Mouse (Mus musculus) gastrocnemius, postnatal 4 days (tissue): ENCODE measurements around the gene Yy1. TPM values are rescaled to one million over a fixed set of nuclear protein-coding genes. Genes with fewer than 3 reads are reported as not detected.

Experiments used
- DNase-seq, 2 experiments: peaks; one replicate each; pipeline ENCODE4 v3.0.0; 2021 to 2022; ENCODE audit warnings: low spot score in 2 of 2, mixed read lengths in 2 of 2
- total RNA-seq, 2 experiments: library from RNA; stranded (reverse); gene quantifications; 2 replicates each; pipeline ENCODE4 v1.2.3; 2021

The Yy1 gene
- total RNA-seq, 2 experiments from 2014 or later = 36.7 to 43.8 TPM

DNA sequence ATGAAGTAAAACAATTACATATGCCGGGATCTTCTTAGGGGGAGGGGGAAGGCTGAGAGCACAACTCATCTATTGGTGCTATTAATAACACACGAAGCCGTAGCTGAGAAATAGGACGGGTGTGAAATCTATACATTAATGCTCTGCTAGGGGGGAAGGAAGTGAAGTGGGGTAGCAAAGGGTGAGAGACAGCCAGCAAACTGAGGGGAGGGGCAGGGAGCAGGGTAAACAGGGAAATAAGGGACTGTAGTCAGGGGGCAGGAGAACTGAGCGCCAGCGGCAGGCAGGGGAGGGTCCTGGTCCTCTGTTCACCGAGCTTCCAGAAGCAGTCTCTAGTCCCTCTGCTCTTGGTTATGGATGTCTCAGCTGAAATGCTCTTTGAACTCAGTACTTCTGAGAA lies 25.9 kb upstream of the Yy1 start:
- DNase-seq = no peak

DNA sequence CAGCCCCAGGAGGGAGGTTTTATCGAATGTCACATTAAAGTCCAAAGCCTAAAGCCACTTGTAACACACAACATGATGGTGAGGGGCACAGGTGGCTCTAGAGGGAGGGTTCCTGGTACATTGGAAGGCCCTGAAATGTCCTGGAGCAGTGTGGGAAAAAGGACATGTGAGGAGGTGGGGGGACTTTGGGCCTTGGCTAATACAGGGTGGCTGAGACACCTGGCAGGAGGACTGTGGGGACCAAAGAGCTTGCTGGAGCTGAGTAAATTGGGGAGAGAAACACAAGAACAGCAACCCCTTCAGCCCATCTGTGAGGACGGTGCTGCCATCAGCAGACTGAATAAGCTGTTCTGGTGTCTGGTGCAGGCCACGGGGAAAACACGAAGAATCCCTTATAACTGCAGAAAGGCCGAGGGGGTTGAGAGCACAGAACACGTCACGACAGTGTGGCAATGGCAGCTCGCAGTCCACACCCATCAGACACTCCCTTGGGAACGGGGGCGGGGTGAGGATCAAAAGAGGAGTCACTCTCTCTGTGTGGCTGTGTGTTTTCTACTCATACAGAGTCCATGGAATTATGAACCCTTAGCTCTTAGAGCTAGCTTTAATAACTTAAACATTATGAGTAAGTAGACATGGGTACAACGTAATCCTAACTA lies 24.4 kb upstream of the Yy1 start:
- no peak for DNase-seq

DNA sequence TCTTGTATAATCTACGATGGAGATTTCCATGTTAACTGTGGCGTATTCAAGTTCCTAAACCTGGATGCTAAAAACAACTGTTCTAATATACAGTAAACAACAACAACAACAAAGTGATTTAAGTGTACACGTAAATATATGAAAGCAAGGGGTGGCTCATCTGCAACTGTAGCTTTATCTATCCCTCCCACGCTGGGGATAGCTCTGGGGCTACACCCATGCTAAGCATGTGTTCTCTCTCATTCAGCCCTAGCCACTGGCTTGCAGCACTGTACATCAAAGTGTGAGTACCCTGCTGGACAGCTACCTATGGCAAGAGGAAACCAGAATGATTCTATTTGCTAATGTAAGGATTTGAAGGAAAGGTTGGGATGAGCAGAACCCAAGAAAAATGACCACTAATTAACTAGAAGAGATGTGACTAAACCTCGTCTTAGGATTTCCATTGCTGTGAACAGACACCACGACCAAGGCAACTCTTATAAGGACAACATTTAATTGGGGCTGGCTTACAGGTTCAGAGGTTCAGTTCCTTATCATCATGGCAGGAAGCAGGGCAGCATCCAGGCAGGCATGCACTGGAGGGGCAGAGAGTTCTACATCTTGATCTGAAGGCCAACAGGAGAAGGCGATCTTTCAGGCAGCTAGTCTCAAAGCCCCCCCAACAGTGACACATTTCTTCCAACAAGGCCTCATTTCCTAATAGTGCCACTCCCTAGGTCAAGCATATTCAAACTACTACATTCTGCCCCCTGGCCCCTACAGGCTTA lies 12.5 kb upstream of the Yy1 start:
- DNase-seq = no peak

DNA sequence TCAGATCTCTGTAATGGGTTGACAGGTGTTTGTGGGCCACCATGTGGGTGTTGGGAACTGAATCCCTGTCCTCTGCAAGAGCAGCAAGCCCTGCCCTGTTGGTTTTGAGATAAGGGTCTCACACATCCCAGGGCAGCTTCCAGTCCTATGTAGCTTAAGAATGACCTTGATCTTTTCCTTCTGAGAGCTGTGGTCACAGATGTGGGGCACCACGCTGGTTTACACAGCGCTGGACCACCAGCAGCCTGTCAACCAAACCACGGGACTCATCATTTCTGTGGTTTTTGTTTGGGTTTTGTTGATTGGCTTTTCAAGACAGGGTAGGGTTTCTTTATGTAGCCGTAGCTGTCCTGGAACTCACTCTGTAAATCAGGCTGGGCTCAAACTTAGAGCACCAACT lies 7.6 kb upstream of the Yy1 start:
- DNase-seq = no peak

DNA sequence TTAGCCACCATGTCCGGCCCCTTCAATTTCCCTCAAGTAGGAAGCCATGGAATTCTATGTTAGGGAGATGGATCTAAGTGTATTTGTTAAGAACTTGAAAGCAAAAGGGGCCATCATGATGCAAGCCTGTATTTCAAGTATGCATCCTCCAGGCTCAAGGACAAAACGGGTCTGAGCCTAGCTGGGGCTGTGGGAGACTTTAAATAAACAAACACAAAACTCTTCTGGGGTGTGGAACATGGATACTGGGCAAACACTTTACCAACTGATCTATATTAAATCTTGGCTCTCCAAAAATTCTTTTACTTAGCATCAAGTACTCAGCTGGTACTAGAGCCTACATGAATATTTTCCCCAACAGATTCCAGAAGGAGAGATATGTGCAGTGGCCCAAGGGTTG lies 5.4 kb upstream of the Yy1 start:
- DNase-seq = no peak

DNA sequence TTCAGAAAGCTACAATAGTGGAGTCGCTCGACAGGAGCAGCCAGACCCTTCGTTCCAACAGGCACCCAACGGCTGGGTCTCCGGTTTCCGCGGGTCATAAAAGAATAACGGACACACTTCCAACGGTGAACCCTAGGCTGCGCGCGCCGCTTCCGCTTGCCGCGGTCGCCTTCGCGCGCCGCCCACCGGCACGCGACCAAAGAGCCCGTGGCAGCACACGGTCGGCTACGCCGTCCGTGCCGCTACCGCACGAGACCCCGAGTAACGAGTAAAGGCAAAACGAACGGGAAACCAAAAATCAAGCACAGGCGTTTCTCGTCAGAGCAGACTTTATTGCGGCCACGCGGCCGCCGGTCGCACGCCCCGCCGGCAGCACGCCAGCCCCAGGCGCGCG lies 624 bp upstream of the Yy1 start:
- DNase-seq = peak; percentile 71 to 84

DNA sequence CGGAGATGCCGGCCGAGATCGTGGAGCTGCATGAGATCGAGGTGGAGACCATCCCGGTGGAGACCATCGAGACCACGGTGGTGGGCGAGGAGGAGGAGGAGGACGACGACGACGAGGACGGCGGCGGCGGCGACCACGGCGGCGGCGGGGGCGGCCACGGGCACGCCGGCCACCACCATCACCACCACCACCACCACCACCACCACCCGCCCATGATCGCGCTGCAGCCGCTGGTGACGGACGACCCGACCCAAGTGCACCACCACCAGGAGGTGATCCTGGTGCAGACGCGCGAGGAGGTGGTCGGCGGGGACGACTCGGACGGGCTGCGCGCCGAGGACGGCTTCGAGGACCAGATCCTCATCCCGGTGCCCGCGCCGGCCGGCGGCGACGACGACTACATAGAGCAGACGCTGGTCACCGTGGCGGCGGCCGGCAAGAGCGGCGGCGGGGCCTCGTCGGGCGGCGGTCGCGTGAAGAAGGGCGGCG lies 724 bp downstream of the Yy1 start:
- peak; percentile 34 to 50 for DNase-seq

DNA sequence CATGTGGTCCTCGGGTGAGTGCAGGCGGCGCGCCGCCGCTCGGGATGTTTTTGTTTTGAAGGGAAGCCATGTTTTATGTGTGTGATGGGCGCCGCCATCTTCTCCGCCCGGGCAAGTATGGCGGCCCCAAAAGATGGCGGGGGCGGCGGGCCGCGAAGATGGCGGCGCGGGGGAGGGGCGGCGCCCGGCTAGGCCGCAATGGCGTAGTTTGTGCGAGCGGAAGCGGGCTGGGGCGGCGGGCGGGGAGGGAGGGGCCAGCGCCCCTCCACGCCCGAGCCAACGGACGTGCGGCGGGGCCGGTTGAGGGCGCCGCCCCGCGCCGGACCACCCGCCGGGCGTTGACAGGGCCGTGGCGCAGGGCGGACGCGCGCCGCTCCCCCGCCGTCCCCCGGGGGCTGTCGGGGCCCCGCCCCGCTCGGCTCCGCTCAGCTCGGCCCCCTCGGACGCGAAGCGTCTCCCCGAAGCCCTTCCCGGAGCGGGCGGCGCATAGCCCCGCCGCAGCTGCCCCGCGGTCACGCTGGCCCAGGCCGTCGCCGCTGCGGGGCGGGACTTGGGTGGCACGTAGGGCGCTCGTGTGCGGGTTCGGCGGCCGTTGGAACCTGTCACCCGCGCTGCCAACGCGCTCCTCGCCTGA lies 1.4 kb downstream of the Yy1 start:
- DNase-seq = peak; percentile 75 to 83

DNA sequence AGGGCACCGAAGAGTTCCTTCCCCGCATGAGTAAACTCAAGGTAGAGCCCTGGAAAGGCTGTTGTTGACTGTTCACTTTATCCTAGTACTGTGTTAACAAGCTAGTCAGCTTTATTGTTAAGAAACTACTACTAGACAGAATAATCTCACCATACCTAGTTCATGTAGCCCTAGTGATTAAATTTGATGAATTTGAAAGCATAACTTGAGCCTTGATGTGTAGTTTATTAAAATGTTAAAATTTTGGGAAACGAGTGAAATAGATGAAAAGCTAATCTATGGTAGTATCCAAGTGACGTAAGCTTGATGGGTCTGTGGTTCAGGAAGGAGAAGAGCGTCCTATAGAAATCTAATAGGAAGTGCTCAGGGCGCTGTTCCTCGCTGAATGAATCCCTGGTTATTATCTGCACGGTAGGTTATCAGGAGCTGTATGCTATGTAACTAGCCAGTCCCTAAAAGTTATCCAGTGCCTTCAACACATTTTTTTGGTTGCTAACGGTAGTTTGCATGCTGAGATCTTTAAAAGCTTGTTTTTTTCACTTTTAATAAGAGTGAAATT lies 2.3 kb downstream of the Yy1 start:
- DNase-seq = no peak

DNA sequence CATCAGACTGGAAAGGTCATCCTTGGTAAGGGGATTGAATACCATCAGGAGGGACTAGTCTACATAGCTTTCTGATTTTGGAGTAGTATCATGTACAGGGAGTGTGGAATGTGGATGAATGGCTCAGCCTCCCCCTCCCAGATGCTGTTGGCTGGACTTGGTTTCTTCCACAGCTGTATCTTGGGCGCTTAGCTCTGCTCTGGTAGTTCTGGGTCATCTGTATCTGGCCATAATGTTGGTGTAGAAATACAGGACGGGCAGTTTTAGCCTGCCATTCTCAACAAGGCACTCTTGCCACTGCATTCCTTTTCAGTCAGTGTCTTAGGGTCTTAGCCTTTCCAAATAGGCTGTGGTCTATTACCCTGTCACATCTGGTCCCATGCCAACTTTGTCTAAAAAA lies 8.8 kb downstream of the Yy1 start:
- DNase-seq = no peak

DNA sequence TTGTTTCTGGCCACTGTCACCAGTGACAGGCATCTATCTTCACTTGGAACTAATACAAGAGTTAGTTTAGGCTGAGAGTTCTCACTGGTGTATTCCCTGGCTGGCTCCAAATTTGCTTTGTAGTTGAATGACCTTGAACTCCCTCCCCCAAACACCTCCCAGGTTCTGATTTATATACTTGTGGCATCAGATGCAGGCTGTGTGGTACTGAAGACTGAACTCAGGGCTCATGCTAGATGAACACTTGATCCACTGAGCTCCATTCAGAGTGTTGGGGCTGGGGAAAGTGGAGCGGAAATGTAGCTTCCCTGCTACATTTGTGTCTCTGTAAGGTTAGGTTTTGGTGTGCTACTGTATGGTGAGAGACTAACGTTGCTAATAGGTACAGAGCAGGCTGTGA lies 11.6 kb downstream of the Yy1 start:
- no peak for DNase-seq

DNA sequence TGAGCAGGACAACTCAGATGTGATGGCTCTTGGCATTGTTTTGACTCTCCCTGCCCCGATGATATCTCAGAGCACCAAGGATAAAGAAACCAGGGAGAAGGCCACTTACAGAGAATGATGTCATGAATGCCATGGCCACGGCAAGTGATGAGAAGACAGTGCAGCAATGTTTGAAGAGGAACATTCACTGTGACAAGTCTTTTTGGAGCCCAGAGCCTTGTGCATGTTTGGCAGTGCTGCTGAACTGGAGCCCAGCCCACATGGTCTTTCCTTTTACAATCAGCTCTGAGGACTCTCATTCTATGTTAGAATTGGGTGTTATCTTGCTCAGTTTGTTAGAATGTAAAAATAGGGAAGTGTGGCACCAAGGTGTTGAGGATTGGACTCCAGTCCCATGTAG lies 15.7 kb downstream of the Yy1 start:
- no peak for DNase-seq

DNA sequence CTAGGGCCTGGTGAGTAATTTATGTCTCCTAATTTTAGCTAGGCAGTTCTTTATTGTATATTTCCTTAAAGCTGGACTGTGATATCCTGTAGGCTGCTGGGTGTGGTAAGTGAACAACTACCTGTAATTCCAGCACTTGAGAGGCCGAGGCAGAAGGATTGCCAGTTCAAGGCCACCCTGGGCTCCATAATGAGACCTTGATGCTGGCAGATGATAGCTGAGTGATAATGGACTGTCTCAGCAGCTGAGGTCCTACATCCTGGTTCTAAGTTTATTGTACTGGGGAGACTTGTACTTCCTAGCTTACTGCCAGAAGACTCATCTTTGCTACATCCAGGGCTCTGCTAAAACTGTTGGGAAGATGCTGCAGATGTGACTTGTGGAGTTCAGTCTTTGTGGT lies 17.0 kb downstream of the Yy1 start:
- DNase-seq = no peak

DNA sequence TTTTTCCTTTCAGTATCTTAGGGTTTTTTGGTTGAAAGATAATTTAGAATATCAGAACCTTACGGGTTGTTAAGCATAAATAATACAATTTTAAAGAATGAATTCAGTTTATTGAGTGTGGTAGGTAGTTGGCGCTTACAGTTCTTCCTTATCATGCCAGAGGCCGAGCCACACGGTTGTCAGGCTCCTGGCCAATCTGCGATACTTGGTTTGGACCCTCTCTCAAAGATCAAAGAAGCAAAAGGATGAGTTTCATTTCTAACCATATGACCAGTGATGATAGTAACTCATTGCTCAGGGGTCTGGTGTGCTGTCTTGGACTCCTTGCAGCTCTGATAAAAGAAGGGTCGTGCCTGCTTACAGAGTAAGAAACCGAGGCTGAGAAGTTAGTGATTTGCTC lies 17.5 kb downstream of the Yy1 start:
- no peak for DNase-seq

DNA sequence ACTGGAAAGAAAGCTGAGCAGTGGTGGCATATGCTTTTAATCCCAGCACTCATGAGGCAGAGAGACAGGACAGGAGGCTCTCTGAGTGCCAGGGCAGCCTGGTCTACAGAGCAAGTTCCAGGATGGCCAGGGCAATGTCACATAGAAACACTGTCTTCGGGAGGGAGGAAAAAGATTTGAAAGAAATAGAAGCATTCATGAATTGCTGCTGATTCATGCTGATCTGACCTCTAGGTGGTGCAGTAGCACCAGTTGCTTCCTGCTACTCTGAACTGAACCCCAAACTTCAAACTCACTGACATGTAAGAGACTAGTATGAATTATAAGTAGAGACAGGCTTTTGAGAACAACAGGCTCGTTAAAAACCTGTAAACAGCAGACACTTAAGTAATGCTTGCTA lies 18.4 kb downstream of the Yy1 start:
- DNase-seq = no peak

DNA sequence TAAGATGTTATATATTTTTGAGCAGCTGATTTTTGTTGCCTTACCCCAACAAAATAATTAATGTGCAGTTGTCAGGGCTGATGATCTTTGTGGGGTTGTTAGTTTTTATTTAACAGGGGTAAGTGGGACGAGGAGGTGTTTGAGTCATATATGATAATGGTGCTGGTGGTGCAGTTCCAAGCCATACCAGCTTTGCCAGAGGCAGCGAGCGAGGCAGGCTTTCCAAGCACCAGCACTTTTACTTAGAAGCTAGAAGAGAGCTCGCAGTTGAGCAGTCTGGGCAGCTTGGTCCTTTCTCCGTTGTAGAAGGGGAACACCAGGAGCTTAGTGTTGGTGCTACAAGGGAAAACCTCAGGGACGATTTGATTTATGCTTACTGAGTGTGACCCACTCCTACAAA lies 19.7 kb downstream of the Yy1 start:
- DNase-seq = no peak

DNA sequence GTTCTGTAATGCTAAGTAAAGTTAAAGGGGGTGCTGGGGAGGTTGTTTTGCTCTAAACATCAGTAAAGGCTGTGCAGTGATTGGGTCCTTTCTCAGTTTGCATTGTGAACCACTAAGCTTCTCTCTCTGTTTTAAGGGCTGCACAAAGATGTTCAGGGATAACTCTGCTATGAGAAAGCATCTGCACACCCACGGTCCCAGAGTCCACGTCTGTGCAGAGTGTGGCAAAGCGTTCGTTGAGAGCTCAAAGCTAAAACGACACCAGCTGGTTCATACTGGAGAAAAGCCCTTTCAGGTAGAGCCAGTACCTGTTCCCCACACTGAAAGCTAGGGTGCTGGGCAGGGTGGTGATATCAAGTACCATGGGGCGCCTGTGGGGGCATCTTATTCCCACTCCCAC lies 21.7 kb downstream of the Yy1 start:
- no peak for DNase-seq

DNA sequence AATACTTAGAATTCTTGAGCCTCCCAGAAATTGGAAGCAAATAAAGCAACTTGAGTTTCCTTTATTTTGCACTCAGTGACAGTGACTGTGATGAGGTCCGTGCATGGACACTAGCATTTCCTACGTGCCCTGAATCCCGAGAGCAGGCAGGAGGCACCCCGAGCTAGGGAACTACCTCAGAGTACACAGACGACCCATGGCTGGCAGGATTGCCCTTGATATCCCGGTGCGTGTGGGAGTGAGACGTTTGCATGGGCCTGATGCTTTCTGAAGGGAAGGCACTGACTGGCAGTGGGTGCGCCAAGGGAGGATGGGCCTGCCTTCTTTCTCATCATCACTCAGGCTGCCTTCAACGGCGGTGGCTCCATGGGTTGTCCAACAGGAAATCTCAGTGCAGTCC lies 23.8 kb downstream of the Yy1 start:
- no peak for DNase-seq

DNA sequence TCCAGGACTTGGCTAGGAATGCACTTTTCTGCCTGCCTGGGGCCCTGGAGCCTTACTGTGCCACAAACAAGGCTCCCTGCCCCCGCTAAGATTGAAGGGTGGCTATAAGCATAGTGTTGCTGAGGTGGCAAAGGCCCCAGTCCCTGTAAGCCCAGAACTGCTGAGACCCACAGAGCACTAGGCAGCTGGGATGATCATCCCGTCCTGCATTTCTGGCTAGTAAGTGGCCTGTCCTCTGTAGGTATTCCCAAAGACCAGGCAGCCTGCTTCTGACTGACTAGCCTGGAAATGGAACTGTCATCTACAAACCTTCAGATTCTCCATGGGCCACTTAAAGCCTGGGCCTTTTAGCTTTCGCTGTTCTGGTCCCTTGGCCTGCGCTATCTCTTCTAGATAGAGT lies 27.7 kb downstream of the Yy1 start:
- no peak for DNase-seq

DNA sequence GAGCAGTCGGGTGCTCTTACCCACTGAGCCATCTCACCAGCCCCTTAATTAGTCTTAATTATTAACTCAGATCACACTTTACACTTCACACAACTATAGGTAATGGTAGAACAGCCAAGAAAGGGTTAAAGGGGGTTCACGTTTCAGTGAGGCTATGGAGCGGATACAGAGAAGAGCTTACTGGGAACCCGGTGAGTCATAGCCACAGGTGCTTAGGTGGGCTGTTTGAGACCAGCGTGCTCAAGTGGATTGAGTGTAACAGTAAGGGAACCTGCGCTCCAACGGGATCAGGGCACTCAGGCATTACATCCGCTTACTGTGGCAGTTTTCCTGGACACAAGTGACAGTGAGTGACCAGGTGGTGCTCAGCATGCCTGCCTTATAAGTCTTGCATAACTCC lies 30.3 kb downstream of the Yy1 start:
- no peak for DNase-seq

DNA sequence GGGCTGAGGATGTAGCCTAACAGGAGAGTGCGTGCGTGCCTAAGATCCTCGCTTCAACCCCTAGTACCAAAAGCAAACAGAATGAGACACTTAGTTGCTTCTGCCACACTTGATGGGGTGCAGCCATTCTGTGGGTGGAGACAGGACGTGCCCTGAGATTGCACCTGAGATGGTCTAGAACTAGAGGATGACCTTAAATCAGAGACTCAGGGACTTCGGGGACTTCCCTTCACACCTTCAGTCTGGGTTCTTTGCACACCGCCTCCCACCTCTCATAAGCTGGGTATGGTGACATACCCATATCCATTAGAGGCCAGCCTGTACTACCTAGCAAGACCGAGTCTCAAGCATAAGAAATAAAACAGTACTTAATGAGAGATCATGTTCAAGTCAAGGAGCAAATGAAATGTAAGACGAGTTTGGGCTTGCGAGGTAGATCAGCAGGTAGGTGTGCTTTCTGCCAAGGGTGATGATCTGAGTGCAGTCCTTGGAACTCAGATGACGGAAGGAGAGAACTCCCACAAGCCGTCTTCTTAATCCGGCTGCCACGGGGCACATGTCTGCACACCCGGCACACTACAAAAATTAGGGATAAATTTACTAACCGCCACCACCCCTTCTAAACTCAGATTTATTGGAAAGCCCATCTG lies 31.6 kb downstream of the Yy1 start:
- DNase-seq = no peak
